In genomic region chr7:99215347-99215855, GRCm38 (mm10) we compare ENCODE assay signal across 8 mouse cellular contexts. TPM values are rescaled to one million over a fixed set of nuclear protein-coding genes. Genes with fewer than 3 reads are reported as not detected.
DNase-seq lines count a peak whose midpoint lies in the region; ATAC-seq and TF ChIP-seq lines count a peak whose summit lies in the region.

No protein-coding gene starts in this region.

- H3K4me3 ChIP-seq in lung, embryonic 15.5 days = no peak overlapping the region
- no peak overlapping the region for H3K4me3 ChIP-seq in lung, adult 2 months (replicated peaks; ENCODE audit: extremely low read depth, low read depth, low read length)
- no peak overlapping the region for H3K4me3 ChIP-seq in embryonic facial prominence, embryonic 10.5 days
- no peak overlapping the region for H3K4me3 ChIP-seq in intestine, embryonic 14.5 days (ENCODE audit: low read depth, low read length)
- peak overlapping the region; percentile 12 for H3K4me3 ChIP-seq in small intestine, adult 2 months (ENCODE audit: low read depth, low read length)

- no peak overlapping the region for H3K4me2 ChIP-seq in lung, embryonic 15.5 days
- H3K4me2 ChIP-seq in intestine, embryonic 14.5 days (ENCODE audit: low read length) = no peak overlapping the region

- 36% methylated on average over 8 of the region's 8 CpGs for WGBS in lung, embryonic 15.5 days
- WGBS in lung, adult 2 months = 44% methylated on average over 8 of the region's 8 CpGs
- 68% methylated on average over 8 of the region's 8 CpGs for whole genome bisulfite sequencing in embryonic facial prominence, embryonic 10.5 days
- 52% methylated on average over 8 of the region's 8 CpGs for WGBS in intestine, embryonic 14.5 days
- WGBS in small intestine, adult 2 months = 22% methylated on average over 8 of the region's 8 CpGs

- H3K36me3 ChIP-seq in lung, embryonic 15.5 days = no peaks in the 10 kb centered on the region
- peaks cover 14% of the 10 kb centered on the region for H3K36me3 ChIP-seq in embryonic facial prominence, embryonic 10.5 days (replicated peaks)
- no peaks in the 10 kb centered on the region for H3K36me3 ChIP-seq in intestine, embryonic 14.5 days (ENCODE audit: control insufficient read depth, insufficient read depth, low read length)
- H3K36me3 ChIP-seq in small intestine, adult 2 months (ENCODE audit: control insufficient read depth, insufficient read depth, low read length) = peaks cover 16% of the 10 kb centered on the region

- peaks cover 30% of the 10 kb centered on the region for H3K4me1 ChIP-seq in lung, embryonic 15.5 days
- no peaks in the 10 kb centered on the region for H3K4me1 ChIP-seq in lung, adult 2 months (ENCODE audit: control insufficient read depth, insufficient read depth, low read length)
- H3K4me1 ChIP-seq in embryonic facial prominence, embryonic 10.5 days = peaks cover 13% of the 10 kb centered on the region
- H3K4me1 ChIP-seq in intestine, embryonic 14.5 days (replicated peaks; ENCODE audit: control insufficient read depth, insufficient read depth, low read length) = no peaks in the 10 kb centered on the region
- peaks cover 37% of the 10 kb centered on the region for H3K4me1 ChIP-seq in small intestine, adult 2 months (ENCODE audit: control insufficient read depth, insufficient read depth, insufficient read length, low read length)

- no peak for TF ChIP-seq POLR2A in lung, adult 2 months (IDR thresholded peaks at IDR 0.05; ENCODE audit: borderline replicate concordance, extremely low read depth, low read depth, low read length)
- no peak for TF ChIP-seq POLR2A in small intestine, adult 2 months (IDR thresholded peaks at IDR 0.05; ENCODE audit: low read depth, low read length)

- no peak overlapping the region for H3K9ac ChIP-seq in lung, embryonic 15.5 days
- H3K9ac ChIP-seq in intestine, embryonic 14.5 days (ENCODE audit: low read length) = no peak overlapping the region

- H3K27me3 ChIP-seq in lung, embryonic 15.5 days = no peaks in the 10 kb centered on the region
- no peaks in the 10 kb centered on the region for H3K27me3 ChIP-seq in embryonic facial prominence, embryonic 10.5 days (replicated peaks; ENCODE audit: low read depth, poor library complexity, severe bottlenecking)
- no peaks in the 10 kb centered on the region for H3K27me3 ChIP-seq in intestine, embryonic 14.5 days (replicated peaks; ENCODE audit: control insufficient read depth, insufficient read depth, low read length)
- no peaks in the 10 kb centered on the region for H3K27me3 ChIP-seq in small intestine, adult 2 months (ENCODE audit: control insufficient read depth, insufficient read depth, low read length)

- DNase-seq in lung, adult 2 months = no peak
- DNase-seq in embryonic facial prominence, embryonic 10.5 days (ENCODE audit: low spot score) = no peak
- DNase-seq in intestine, embryonic 14.5 days (ENCODE audit: low spot score) = peak; percentile 58
- no peak for DNase-seq in thymus, postnatal 4 days
- DNase-seq in c-Kit-positive CD71-positive TER-119-positive erythroid progenitor cells, embryonic 14.5 days (ENCODE audit: low spot score) = no peak
- DNase-seq in right cerebral cortex, adult 18-20 months = no peak

- no peaks in the 10 kb centered on the region for H3K9me3 ChIP-seq in lung, embryonic 15.5 days
- H3K9me3 ChIP-seq in embryonic facial prominence, embryonic 10.5 days = no peaks in the 10 kb centered on the region
- H3K9me3 ChIP-seq in intestine, embryonic 14.5 days (ENCODE audit: control insufficient read depth, low read length) = no peaks in the 10 kb centered on the region

- no peak for TF ChIP-seq CTCF in lung, adult 2 months (IDR thresholded peaks at IDR 0.05; ENCODE audit: insufficient read depth, low read length)
- TF ChIP-seq CTCF in small intestine, adult 2 months (IDR thresholded peaks at IDR 0.05; ENCODE audit: extremely low read depth, insufficient read length, insufficient replicate concordance, low read depth, low read length) = no peak

- ATAC-seq in lung, embryonic 15.5 days (ENCODE audit: borderline replicate concordance, extremely low read depth, low FRiP score, low TSS enrichment) = peak; percentile 53
- ATAC-seq in intestine, embryonic 14.5 days (replicated peaks; ENCODE audit: low FRiP score, low TSS enrichment, low read depth) = peak; percentile 64

- no peak overlapping the region for H3K27ac ChIP-seq in lung, embryonic 15.5 days
- peak overlapping the region; percentile 30; the same call in 1 of the 2 replicates for H3K27ac ChIP-seq in embryonic facial prominence, embryonic 10.5 days (replicated peaks)
- H3K27ac ChIP-seq in intestine, embryonic 14.5 days (ENCODE audit: low read depth) = no peak overlapping the region
- peak overlapping the region; percentile 96 for H3K27ac ChIP-seq in small intestine, adult 2 months (ENCODE audit: insufficient read depth, low read depth, low read length)

RNA-seq across cellular contexts. Expression of gene Mogat2, which starts 23.0 kb away (rescaled TPM):
- polyA plus RNA-seq in lung, embryonic 15.5 days (2015; fragmentation: Nextera tagmentation; extraction: Ambion mirVana) = 1.1 and 1.5 TPM in 2 replicates
- 1.1 and 3.1 TPM in 2 replicates for polyA plus RNA-seq in lung, adult 2 months (2012; rRNA removed)
- 38.5 and 46.1 TPM in 2 replicates for polyA plus RNA-seq in embryonic facial prominence, embryonic 10.5 days (2016; fragmentation: Nextera tagmentation; extraction: Ambion mirVana)
- 40.1 and 48.6 TPM in 2 replicates for polyA plus RNA-seq in intestine, embryonic 14.5 days (2014; fragmentation: Nextera tagmentation; extraction: Ambion mirVana)
- 377 and 652 TPM in 2 replicates for polyA plus RNA-seq in small intestine, adult 2 months (2012; rRNA removed)

RNA-seq across cellular contexts. Expression of gene Dgat2, which starts 32.9 kb away (rescaled TPM):
- 32.7 and 34.7 TPM in 2 replicates for polyA plus RNA-seq in lung, embryonic 15.5 days (2015; fragmentation: Nextera tagmentation; extraction: Ambion mirVana)
- 93.7 and 100 TPM in 2 replicates for polyA plus RNA-seq in lung, adult 2 months (2012; rRNA removed)
- polyA plus RNA-seq in embryonic facial prominence, embryonic 10.5 days (2016; fragmentation: Nextera tagmentation; extraction: Ambion mirVana) = 16.4 and 16.6 TPM in 2 replicates
- 40.8 and 44.2 TPM in 2 replicates for polyA plus RNA-seq in intestine, embryonic 14.5 days (2014; fragmentation: Nextera tagmentation; extraction: Ambion mirVana)
- polyA plus RNA-seq in small intestine, adult 2 months (2012; rRNA removed) = 159 and 234 TPM in 2 replicates

RNA-seq across cellular contexts. Expression of gene Map6, which starts 51.8 kb away (rescaled TPM):
- polyA plus RNA-seq in lung, embryonic 15.5 days (2015; fragmentation: Nextera tagmentation; extraction: Ambion mirVana) = 2.6 and 3.5 TPM in 2 replicates
- 24.2 and 25.4 TPM in 2 replicates for polyA plus RNA-seq in lung, adult 2 months (2012; rRNA removed)
- polyA plus RNA-seq in embryonic facial prominence, embryonic 10.5 days (2016; fragmentation: Nextera tagmentation; extraction: Ambion mirVana) = 10.2 and 13.4 TPM in 2 replicates
- polyA plus RNA-seq in intestine, embryonic 14.5 days (2014; fragmentation: Nextera tagmentation; extraction: Ambion mirVana) = 6.1 and 6.2 TPM in 2 replicates
- polyA plus RNA-seq in small intestine, adult 2 months (2012; rRNA removed) = 1.1 and 1.2 TPM in 2 replicates

Comparison
In these comparisons a context has a peak if more than half of its experiments do, and no peak if none do; other contexts are left out.
1. H3K27ac ChIP-seq: peak in embryonic facial prominence, embryonic 10.5 days (single experiment) and small intestine, adult 2 months (single experiment); none in lung, embryonic 15.5 days (single experiment) and intestine, embryonic 14.5 days (single experiment).